Mouse (Mus musculus): ENCODE results near the gene Tuba1c. TPM values are rescaled to one million over a fixed set of nuclear protein-coding genes. Genes with fewer than 3 reads are reported as not detected.

The Tuba1c gene
- total and polyA plus RNA-seq, 3 experiments: 129 to 163 TPM; not detected in 1

DNA sequence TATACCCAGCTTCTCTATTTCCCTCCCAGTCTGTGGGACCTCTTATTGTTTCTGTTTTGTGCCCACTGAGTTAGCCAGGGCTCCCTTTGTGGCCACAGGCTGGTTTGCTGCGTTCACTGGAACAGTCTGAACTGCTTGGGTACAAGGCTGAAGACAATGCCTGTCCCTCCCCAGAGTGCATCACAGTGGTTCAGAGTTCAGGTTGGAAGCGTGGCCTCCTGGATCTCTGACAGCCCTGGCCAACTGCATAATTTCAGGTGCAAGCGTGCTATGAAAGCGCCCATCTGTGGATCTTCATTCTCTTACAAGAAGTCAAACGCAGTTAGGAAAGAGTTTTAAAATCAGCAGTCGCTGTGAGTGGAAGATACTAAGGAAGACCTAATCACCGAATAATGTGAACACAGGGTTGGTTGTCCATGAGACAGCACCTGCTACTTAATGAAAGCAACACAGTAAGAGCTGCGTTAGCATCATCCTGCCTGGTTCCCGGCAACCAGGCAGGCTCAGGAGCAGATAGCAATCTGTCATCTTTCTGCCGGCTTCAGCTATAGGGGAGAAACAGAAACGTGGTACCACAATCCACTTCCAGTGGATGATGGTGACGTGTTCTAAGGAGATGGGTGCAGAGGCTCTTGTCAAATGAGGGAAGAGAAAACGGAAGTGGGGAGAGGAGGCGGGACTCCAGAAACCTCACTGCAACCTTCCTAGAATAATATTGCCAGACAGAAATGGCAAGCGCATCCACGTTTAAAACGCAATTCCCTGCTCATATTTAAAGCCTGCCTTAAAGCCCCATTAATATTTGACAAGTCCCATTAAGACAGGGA is 37.4 kb upstream of the Tuba1c start:
- Histone ChIP-seq H3K4me3 (ENCODE audit: control insufficient read depth in 1 of 2, insufficient read depth in 1 of 2, low read depth in 2 of 2, low read length in 2 of 2) (peak overlapping the region; percentile 70 to 73), H3K9me3 (replicated peaks; ENCODE audit: insufficient read depth, low read length) (no peaks in the 10 kb centered on the region), H3K27ac (ENCODE audit: control insufficient read depth, low read depth, low read length) (peak overlapping the region; percentile 73), H3K79me2 (ENCODE audit: control insufficient read depth, insufficient read depth, low read length, poor library complexity) (peaks cover 3% of the 10 kb centered on the region; the same call in 1 of the 2 replicates), H3K4me1 (ENCODE audit: control insufficient read depth in 1 of 2, insufficient read depth in 2 of 2, low read length in 2 of 2) (peaks cover 3 to 13% of the 10 kb centered on the region in 2 experiments), H3K9ac (ENCODE audit: control insufficient read depth, low read depth, low read length, poor library complexity, severe bottlenecking) (peak overlapping the region; percentile 77), H3K27me3 (ENCODE audit: control insufficient read depth in 1 of 2, insufficient read depth in 2 of 2, low read length in 2 of 2) (no peaks in the 10 kb centered on the region), H3K36me3 (ENCODE audit: control insufficient read depth in 1 of 2, insufficient read depth in 2 of 2, low read length in 2 of 2) (peaks cover 0 to 6% of the 10 kb centered on the region in 2 experiments; a peak in 1 of 4 replicates)
- DNase-seq (ENCODE audit: low read depth, low spot score): peak; percentile 98
- TF ChIP-seq SIN3A (IDR thresholded peaks at IDR 0.05; ENCODE audit: low read length): no peak; the same call in 1 of the 2 replicates
- TF ChIP-seq POLR2A (IDR thresholded peaks at IDR 0.05; ENCODE audit: control insufficient read depth in 1 of 2, insufficient read depth in 1 of 2, low read depth in 1 of 2, low read length in 2 of 2, poor library complexity in 1 of 2): peak in 1 of 2 experiments; percentile 64; a peak in 3 of 4 replicates
- TF ChIP-seq RCOR1 (IDR thresholded peaks at IDR 0.05; ENCODE audit: low read depth, low read length): peak; percentile 51; the same call in 1 of the 2 replicates
- 0 out of 2 replicates have a peak, but pooled peaks have one; percentile 69 for TF ChIP-seq E2F4 (IDR thresholded peaks at IDR 0.05; ENCODE audit: borderline replicate concordance, low read depth, low read length)
- TF ChIP-seq USF2 (IDR thresholded peaks at IDR 0.05; ENCODE audit: borderline replicate concordance in 1 of 2, insufficient read depth in 1 of 2, low read depth in 1 of 2, low read length in 2 of 2): no peak
- TF ChIP-seq ZKSCAN1 (IDR thresholded peaks at IDR 0.05; ENCODE audit: low read depth, low read length): no peak
- TF ChIP-seq GABPA (IDR thresholded peaks at IDR 0.05; ENCODE audit: low read depth, low read length): no peak
- TF ChIP-seq ETS1 (IDR thresholded peaks at IDR 0.05; ENCODE audit: low read depth, low read length): peak; percentile 33
- TF ChIP-seq TCF12 (IDR thresholded peaks at IDR 0.05; ENCODE audit: low read depth, low read length): no peak
- no peak for TF ChIP-seq USF1 (IDR thresholded peaks at IDR 0.05; ENCODE audit: low read depth, low read length)
- no peak for TF ChIP-seq UBTF (IDR thresholded peaks at IDR 0.05; ENCODE audit: borderline replicate concordance, insufficient read depth, low read depth, low read length)
- no peak for TF ChIP-seq MAFK (IDR thresholded peaks at IDR 0.05; ENCODE audit: borderline replicate concordance, low read depth, low read length)
- TF ChIP-seq POLR2AphosphoS5 (IDR thresholded peaks at IDR 0.05; ENCODE audit: borderline replicate concordance, low read depth, low read length): no peak
- no peak for TF ChIP-seq MYB (IDR thresholded peaks at IDR 0.05; ENCODE audit: low read depth, low read length)
- TF ChIP-seq NELFE (IDR thresholded peaks at IDR 0.05; ENCODE audit: low read depth, low read length): peak; percentile 46
- TF ChIP-seq CHD2 (IDR thresholded peaks at IDR 0.05; ENCODE audit: low read length): no peak
- TF ChIP-seq MEF2A (IDR thresholded peaks at IDR 0.05; ENCODE audit: extremely low read depth, insufficient replicate concordance, low read depth, low read length, poor library complexity, severe bottlenecking): no peak
- no peak for TF ChIP-seq BHLHE40 (IDR thresholded peaks at IDR 0.05; ENCODE audit: borderline replicate concordance, low read depth, low read length)
- no peak for TF ChIP-seq POLR2AphosphoS2 (IDR thresholded peaks at IDR 0.05; ENCODE audit: low read length)
- no peak for TF ChIP-seq RAD21 (IDR thresholded peaks at IDR 0.05; ENCODE audit: low read depth, low read length)
- TF ChIP-seq ZMIZ1 (IDR thresholded peaks at IDR 0.05; ENCODE audit: low read depth, low read length): peak; percentile 24; the same call in 1 of the 2 replicates
- TF ChIP-seq GATA1 (IDR thresholded peaks at IDR 0.05; ENCODE audit: low read depth, low read length): peak; percentile 86
- no peak; a peak in 1 of 4 replicates for TF ChIP-seq EP300 (IDR thresholded peaks at IDR 0.05; ENCODE audit: low read depth in 1 of 2, low read length in 2 of 2)
- peak; percentile 59; the same call in 1 of the 2 replicates for TF ChIP-seq MAX (IDR thresholded peaks at IDR 0.05; ENCODE audit: low read length)
- TF ChIP-seq CTCF (IDR thresholded peaks at IDR 0.05 in 2 of 3, conservative IDR thresholded peaks at IDR 0.05 in 1 of 3; ENCODE audit: control insufficient read depth in 1 of 3, insufficient read depth in 1 of 3, low read depth in 2 of 3, low read length in 3 of 3, poor library complexity in 1 of 3, severe bottlenecking in 1 of 3): no peak
- TF ChIP-seq ELF1 (IDR thresholded peaks at IDR 0.05; ENCODE audit: low read depth, low read length): peak; percentile 77
- TF ChIP-seq NRF1 (IDR thresholded peaks at IDR 0.05; ENCODE audit: insufficient read depth, low read depth, low read length, poor library complexity, severe bottlenecking): peak; percentile 10; the same call in 1 of the 2 replicates
- no peak for TF ChIP-seq JUND (IDR thresholded peaks at IDR 0.05; ENCODE audit: low read depth, low read length)
- TF ChIP-seq MXI1 (IDR thresholded peaks at IDR 0.05; ENCODE audit: low read depth, low read length): no peak
- no peak; the same call in 1 of the 2 replicates for TF ChIP-seq HCFC1 (IDR thresholded peaks at IDR 0.05; ENCODE audit: low read depth, low read length)
- TF ChIP-seq SMC3 (IDR thresholded peaks at IDR 0.05; ENCODE audit: low read depth, low read length): no peak
- peak; percentile 75; the same call in 1 of the 2 replicates for TF ChIP-seq TBP (IDR thresholded peaks at IDR 0.05; ENCODE audit: low read depth, low read length)
- peak; percentile 91 for TF ChIP-seq MYC (IDR thresholded peaks at IDR 0.05; ENCODE audit: low read depth, low read length)
- TF ChIP-seq ZNF384 (IDR thresholded peaks at IDR 0.05; ENCODE audit: low read depth, low read length): no peak
- no peak for TF ChIP-seq TAL1 (IDR thresholded peaks at IDR 0.05; ENCODE audit: low read length)
